Mouse (Mus musculus) lung, postnatal 4 days (tissue): ENCODE data around the gene Insr.
"Not testable (repeated sequence)": the region's sequence is repeated elsewhere in the genome, so short reads cannot be mapped to it uniquely, and the experiment has no call there.

ENCODE experiments used
- DNase-seq, 2 experiments: peaks; one replicate each; pipeline ENCODE4 v3.0.0; 2021

Gene Insr

DNA sequence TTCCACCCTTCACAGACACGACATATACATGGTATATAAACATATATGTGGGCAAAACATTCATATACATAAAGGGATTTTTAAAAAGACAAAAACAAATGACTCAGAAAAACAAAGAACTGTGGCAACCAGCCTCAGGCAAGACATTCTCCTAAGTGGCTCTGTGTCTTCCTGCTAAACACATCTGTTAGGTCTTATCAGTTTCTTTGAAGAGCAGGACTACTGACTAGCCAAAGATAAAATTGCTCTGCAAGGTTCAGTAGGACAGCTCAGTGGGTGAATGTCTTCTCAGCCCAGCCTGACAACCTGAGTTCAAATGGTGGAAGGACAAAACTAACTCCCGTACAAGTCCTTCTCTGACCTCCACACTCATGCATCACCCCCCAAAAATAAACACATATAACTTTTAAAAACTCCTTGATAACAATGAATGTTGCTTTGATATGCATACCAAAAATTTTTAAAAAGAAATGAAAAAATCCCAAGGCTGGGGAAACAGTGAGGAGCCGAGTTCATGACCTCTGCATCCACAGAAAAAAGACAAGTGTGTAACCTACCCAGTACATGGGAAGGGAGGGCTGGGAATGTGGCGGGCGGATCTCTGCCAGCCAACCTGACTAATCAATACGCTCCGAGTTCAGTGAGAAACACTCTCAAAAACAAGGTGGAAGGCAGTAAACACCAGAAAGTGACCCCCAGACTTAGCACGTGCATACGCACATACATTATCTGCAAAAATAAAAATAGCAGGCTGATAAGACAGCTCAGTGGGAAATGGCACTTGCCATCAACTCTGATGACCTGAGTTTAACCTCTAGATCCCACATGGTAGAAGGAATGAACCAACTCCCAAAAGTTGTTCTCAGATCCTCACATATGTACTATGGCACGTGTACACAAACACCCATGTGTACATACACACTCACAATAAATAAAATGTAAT lies 49.0 kb downstream of the Insr start:
- no peak for DNase-seq

DNA sequence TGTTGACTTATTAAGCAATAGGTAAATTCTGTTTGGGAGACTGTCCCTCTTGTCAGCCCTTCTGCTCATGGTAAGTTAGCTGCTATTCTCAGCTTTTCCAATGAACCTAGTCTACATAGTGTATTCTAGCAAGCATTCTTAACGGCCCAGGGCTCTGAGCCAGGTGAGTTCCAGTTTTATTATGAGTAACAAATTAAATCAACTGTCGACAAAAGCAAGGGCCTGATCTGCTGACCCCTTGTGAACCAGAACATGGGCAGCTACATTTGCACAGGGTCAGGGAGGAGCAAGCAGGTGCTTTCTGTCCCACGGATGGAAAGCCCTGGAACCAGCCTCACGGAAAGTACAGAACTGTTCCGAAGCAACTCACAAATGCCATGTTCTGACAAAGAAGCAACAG lies 52.0 kb downstream of the Insr start:
- no peak for DNase-seq

GRCm38 (mm10) chr8:3225731-3226130 lies 53.7 kb downstream of the Insr start:
- DNase-seq = peak in 1 of 2 experiments; percentile 28

- DNase-seq = no peak
Observed at GRCm38 (mm10) chr8:3225184-3225583, 54.2 kb downstream of the Insr start.

- no peak for DNase-seq
Observed at GRCm38 (mm10) chr8:3222636-3222965, 56.8 kb downstream of the Insr start.

GRCm38 (mm10) chr8:3221960-3222635 lies 57.3 kb downstream of the Insr start:
- no peak for DNase-seq

DNA sequence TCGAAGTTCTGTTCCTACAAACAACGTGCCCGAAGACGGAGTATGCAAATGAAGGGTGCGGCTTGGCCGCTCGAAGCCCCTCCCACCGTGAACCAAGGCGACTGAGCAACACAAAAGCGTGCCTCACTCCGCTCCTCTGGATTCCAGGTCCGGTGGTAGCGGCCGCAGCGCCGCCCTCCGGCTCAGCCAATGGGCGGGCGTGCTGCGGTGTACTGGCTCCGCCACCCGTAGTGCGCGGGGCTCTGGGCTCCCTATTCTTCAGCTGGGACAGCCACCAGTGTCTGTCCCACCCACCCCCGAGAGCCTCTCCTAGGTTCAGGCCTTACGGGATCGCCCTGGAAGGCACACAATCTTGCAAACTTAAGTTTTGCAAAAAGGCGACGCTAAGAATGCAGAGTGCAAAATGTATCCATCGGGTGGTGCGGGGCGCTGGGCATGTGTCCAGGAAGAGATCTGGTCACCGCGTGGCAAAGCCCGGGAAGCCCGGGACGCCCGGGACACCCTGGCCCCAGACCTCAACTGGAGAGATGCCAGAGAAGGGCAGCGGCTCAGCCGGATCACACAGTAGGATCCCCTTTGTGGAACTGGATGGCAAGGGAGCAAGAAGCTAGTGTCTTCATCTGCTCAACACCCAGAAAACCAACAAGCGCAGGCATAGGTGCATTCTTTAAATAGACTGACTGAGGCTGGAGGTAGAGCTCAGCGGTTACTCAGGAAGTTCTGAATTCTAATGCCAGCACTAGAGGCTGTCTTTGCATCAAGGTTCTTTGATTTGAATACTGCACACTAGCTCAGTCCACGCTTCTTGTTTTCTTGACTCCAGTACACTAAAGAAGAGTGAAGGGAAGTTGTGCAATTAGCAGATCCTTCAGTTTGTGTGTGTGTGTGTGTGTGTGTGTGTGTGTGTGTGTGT lies 58.1 kb downstream of the Insr start:
- peak; percentile 93 to 96 for DNase-seq

DNA sequence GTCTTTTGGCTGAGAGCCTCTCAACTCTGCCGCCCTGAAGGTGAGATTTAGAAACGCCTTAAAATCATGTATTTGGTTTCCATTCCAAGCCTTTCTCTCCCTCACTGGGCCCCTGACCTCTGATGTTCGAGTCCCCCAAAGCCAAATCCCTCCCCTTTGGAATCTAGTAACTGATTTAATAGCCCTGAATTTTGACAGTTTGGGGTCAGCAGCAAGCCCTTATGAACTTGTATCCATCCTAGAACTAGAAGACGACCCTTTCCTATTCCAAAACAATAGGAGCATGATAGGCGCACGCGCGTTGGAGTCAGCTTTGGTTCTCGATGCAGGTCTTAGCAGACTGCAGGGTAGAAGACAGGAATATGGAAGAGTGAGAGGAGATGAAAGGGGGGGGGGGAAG lies 58.9 kb downstream of the Insr start:
- peak in 1 of 2 experiments; percentile 21 for DNase-seq

DNA sequence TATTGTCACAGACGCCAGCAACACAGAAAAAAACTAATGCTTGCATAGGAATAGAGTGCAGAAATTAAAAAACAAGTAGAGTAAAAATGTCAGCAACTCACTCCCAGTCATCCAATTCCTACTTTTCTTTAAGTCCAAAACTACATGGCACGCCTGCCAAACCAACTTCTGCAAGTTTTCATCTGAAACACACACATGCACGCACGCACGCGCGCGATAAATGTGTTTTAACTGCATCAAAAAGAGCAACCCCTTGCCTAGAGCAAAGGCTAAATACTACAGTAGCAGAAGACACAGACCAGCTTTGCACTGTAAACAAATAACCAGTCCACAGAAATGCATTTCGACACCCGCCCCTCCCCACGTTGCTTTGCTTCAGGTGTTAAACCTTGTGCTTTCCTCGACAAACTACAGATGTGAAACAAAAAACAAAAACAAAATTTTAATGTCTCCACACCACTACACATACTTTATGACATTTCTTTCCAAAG lies 59.5 kb downstream of the Insr start:
- no peak for DNase-seq

DNA sequence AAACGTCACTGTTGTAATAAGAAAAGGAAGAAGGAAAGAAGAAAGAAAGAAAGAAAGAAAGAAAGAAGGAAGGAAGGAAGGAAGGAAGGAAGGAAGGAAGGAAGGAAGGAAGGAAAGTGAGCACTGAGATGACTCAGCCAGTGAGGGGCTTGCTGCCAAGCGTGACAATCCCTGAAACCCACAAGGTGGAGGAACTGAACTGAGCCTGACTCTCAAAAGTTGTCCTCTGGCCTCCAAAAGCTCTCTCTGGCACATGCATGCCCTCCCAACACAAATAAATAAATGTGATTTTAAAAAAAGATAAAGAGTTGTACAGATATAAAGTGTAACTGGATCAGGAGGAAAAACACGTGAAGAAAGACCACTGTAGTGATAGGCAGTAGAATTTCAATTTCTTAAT lies 60.2 kb downstream of the Insr start:
- DNase-seq = no peak

DNA sequence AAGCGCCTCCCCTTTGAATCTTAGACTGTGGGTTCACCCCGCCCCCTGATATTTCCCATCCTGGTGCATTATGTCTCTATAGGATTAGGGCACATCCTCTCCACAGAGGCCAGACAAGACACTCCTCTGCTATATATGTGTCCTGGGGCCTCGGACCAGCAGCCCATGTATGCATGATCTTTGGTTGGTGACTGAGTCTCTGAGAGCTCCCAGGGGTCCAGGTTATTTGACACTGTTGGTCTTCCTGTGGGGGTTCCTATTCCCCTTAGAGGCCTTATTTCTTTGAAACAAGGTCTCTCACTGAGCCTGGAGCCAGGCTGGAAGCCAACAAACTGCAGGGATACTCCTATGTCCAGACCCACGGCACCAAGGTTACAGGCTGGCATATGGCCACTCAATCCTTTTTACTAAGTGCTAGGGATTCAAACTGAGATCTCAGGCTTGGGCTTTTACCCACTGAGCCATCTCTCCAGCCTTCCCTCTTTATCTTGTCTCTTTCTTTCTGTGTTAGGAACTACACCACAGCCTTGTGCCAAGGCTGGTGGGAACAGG lies 62.8 kb downstream of the Insr start:
- DNase-seq = no peak

- DNase-seq = peak; percentile 64 to 84
Observed at GRCm38 (mm10) chr8:3215561-3215960, 63.9 kb downstream of the Insr start.

- no peak for DNase-seq
Observed at GRCm38 (mm10) chr8:3214601-3215000, 64.8 kb downstream of the Insr start.

GRCm38 (mm10) chr8:3211456-3211855 lies 68.0 kb downstream of the Insr start:
- peak in 1 of 2 experiments; percentile 55 for DNase-seq

- no peak for DNase-seq
Observed at GRCm38 (mm10) chr8:3209960-3210359, 69.5 kb downstream of the Insr start.

GRCm38 (mm10) chr8:3209268-3209667 lies 70.1 kb downstream of the Insr start:
- DNase-seq = peak in 1 of 2 experiments; percentile 30

DNA sequence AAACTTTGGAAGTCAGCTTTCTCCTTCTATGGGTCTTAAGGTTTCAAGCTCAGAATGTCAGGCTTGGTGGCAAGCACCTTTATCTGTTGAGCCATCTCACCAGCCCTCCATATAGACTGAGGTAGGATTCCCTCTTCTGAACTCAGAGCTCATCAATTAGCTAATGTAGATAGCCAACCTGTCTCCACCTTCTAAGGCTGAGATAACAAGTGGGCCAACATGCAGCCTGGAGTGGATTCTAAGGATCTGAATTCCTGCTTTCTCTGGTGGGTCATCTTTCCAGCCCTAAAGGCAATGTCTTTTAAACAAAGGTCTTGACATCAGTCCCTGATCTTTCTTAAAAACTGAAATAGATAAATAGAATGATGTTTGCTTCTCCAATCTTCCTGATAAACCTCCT lies 70.7 kb downstream of the Insr start:
- no peak for DNase-seq

DNA sequence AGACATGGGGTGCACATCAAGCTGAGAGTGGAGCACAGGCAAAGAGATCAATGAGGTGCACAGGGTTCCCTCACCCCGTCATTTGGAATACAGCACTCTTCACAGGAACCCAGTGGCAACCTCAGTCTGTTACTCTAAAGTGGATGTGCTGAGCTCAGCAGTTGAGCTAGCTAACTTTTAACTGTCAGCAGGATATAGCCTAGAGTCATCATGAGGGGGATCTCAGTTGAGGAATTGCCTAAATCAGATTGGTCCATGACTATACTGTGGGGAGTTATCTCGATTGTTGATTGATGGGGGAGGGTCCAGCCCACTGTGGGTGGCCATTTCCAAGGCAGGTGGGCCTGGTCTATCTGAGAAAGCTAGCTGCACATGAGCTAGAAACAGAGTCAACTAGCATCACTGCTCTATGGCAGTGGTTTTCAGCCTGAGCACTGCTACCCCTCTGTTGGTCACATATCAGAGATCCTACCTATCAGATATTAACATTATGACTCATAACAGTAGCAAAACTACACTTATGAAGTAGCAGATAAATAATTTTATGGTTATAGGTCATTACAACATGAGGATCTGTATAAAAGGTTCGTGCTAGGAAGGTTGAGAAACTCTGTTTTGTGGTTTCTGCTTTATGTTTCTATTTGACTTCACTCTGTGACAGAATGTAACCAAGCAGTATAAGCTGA lies 74.5 kb downstream of the Insr start:
- no peak for DNase-seq

DNA sequence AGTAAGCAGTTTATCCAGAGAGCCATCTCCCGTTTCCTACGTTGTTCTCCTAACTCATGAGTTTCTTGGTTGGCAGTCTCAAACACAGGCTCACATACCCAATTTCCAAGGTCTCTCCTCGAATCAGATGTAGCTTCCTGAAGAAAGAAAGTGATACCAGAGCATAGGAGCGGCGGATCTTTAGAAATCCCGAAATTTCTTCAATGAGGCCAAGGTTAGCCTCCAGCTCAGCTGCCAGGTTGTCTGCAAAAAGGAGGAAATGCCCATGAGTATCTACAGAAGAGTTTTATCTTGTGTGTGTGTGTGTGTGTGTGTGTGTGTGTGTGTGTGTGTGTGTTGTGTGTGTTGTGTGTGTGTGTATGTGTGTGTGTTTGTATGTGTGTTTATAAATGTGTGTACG lies 76.6 kb downstream of the Insr start:
- DNase-seq = no peak

GRCm38 (mm10) chr8:3194297-3194696 lies 85.1 kb downstream of the Insr start:
- DNase-seq = not testable (repeated sequence)

GRCm38 (mm10) chr8:3191006-3191405 lies 88.4 kb downstream of the Insr start:
- DNase-seq = no peak

DNA sequence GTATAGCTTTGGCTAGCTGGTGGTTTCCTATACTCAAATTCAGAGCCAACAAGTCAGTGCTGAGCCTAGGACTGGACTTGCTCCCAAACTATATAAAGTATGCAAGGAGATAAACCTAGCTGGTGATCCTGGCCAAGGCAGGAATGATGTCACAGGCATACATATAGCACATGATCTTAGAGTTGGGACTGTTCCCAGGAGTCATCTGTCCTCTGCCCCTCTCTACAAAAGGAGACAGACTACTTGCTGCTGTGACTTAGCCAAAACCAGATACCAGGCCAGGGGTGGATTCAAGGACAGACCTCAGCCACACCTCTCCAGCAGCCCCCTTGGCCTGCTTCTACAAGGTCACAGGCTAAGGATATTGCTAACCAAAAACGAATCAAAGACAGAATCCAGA lies 92.0 kb downstream of the Insr start:
- peak in 1 of 2 experiments; percentile 10 for DNase-seq
